Mouse (Mus musculus) lung, embryonic 16.5 days (tissue): ENCODE results near the gene Arhgef6. TPM values are rescaled to one million over a fixed set of nuclear protein-coding genes. Genes with fewer than 3 reads are reported as not detected.

Source experiments
- ATAC-seq: fragments of 200-750 bp; cut with Nextera tagmentation; 2 replicates; pipeline ENCODE4 v1.8.0; 2017; ENCODE audit warnings: low read depth, mild to moderate bottlenecking, moderate library complexity
- H3K27ac ChIP-seq: fragments of 300-500 bp; sonication (generic); 2 replicates; pipeline ENCODE4 v1.5.1; 2014; ENCODE audit warnings: mild to moderate bottlenecking, control low read depth, low read length
- H3K27me3 ChIP-seq: fragments of 300-500 bp; sonication (generic); 2 replicates; pipeline ENCODE4 v1.6.1; 2014; ENCODE audit warnings: low read depth, low read length, mixed read lengths; ENCODE audit not compliant: control insufficient read depth, insufficient read depth
- H3K36me3 ChIP-seq: fragments of 300-500 bp; sonication (generic); 2 replicates; pipeline ENCODE4 v1.6.1; 2014; ENCODE audit warnings: low read length; ENCODE audit not compliant: control insufficient read depth, insufficient read depth
- H3K4me1 ChIP-seq: fragments of 300-500 bp; sonication (generic); replicated peaks from 2 replicates; pipeline ENCODE4 v1.6.1; 2014; ENCODE audit warnings: low read length, mixed read lengths; ENCODE audit not compliant: control insufficient read depth, insufficient read depth
- H3K4me2 ChIP-seq: fragments of 300-500 bp; sonication (generic); 2 replicates; pipeline ENCODE4 v1.6.1; 2014; ENCODE audit warnings: low read depth, low read length, control low read depth
- H3K4me3 ChIP-seq: fragments of 300-500 bp; sonication (generic); 2 replicates; pipeline ENCODE4 v1.5.1; 2014; ENCODE audit warnings: mild to moderate bottlenecking, low read length, control low read depth
- H3K9ac ChIP-seq: fragments of 300-500 bp; sonication (generic); 2 replicates; pipeline ENCODE4 v1.6.1; 2014; ENCODE audit warnings: low read length, control low read depth
- H3K9me3 ChIP-seq: fragments of 300-500 bp; sonication (generic); 2 replicates; pipeline ENCODE4 v1.6.1; 2016; ENCODE audit warnings: low read length; ENCODE audit not compliant: control insufficient read depth
- WGBS: fragments of 180-500 bp; shearing (Covaris S2); extraction: QIAGEN DNeasy Blood & Tissue Kit; methylation state at CpG from one replicate; pipeline ENCODE4 v1.1.7; 2014; 5-methylcytosine and 5-hydroxymethylcytosine counted together
- polyA plus RNA-seq: library from polyadenylated mRNA; unstranded; fragments of >200 nt; fragmentation: Nextera tagmentation; extraction: Ambion mirVana; gene quantifications from 2 replicates; pipeline ENCODE4 v1.2.1, GENCODE M21; 2015

Gene Arhgef6
- polyA plus RNA-seq, 1 experiment from 2014 or later = 26.4 TPM

DNA sequence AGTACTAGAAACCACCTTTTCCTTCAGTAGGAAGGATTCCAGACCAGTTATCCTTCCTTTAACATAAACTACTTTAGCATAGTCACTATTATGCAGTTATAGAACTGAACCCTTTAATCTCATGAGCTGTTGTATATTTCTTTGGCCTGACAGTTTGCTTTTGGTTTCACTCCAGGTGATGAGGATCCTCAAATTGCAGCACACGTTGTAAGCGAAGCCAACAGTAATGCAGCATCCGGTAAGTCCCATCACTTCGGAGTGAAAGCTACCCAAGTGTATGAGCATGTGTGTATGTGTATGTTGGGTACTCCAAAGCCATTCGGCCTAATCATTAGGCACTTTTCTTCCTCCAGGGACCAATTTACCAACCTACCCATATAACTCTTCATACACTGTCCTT lies 119.0 kb downstream of the Arhgef6 start:
- Histone ChIP-seq H3K4me1 (no peaks in the 10 kb centered on the region), H3K27ac (no peak overlapping the region), H3K4me3 (no peak overlapping the region), H3K9me3 (no peaks in the 10 kb centered on the region), H3K36me3 (no peaks in the 10 kb centered on the region), H3K4me2 (no peak overlapping the region), H3K9ac (no peak overlapping the region), H3K27me3 (no peaks in the 10 kb centered on the region)
- no peak for ATAC-seq
- 86% methylated on average over 5 of the region's 5 CpGs for WGBS

DNA sequence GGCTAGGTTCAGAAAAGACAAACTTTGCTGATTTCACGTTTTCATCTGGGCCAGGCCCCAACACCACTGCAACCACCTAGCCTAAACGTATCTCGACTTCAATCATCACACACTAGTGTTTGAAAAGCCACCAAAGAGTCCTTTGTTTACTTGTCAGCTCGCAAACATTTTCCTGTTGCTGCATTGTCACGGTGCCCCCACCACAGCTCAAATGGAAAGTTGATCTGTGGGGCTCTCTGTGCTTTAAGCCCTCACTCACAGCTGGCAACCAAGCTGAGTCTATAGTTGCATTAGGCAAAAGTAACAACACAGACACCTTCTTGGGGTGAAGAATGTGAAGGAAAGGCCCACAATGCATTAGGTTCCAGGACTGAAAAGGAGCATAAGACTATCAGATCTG lies 122.3 kb downstream of the Arhgef6 start:
- Histone ChIP-seq H3K4me1 (no peaks in the 10 kb centered on the region), H3K9me3 (no peaks in the 10 kb centered on the region), H3K4me2 (no peak overlapping the region), H3K9ac (no peak overlapping the region), H3K27ac (no peak overlapping the region), H3K36me3 (no peaks in the 10 kb centered on the region), H3K4me3 (no peak overlapping the region), H3K27me3 (no peaks in the 10 kb centered on the region)
- ATAC-seq = no peak
- WGBS = 52% methylated on average over 5 of the region's 5 CpGs

DNA sequence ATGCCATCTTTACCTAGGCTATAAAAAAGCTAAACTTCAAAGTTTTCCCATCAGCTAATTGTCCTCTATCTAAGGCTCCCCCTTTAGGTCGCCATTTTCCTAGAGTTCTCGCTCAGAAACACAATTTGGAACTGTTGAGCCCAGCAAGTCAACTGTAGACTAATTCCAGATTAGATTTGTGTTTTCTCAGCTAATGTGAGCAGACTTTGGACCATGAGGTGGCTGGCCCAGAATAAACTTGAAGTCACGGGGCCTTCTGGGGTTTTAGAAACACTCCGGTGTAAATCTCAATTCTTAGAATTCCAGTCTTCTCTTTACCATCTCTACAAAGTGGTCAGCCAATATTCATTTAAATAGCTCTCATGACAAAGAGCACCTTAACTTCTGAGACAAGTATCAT lies 123.0 kb downstream of the Arhgef6 start:
- no peaks in the 10 kb centered on the region for H3K27me3 ChIP-seq
- no peak overlapping the region for H3K27ac ChIP-seq
- H3K4me3 ChIP-seq = no peak overlapping the region
- 86% methylated on average over 4 of the region's 4 CpGs for WGBS
- ATAC-seq = no peak
- no peaks in the 10 kb centered on the region for H3K36me3 ChIP-seq
- H3K4me1 ChIP-seq = no peaks in the 10 kb centered on the region
- H3K9ac ChIP-seq = no peak overlapping the region
- H3K9me3 ChIP-seq = no peaks in the 10 kb centered on the region
- H3K4me2 ChIP-seq = no peak overlapping the region

DNA sequence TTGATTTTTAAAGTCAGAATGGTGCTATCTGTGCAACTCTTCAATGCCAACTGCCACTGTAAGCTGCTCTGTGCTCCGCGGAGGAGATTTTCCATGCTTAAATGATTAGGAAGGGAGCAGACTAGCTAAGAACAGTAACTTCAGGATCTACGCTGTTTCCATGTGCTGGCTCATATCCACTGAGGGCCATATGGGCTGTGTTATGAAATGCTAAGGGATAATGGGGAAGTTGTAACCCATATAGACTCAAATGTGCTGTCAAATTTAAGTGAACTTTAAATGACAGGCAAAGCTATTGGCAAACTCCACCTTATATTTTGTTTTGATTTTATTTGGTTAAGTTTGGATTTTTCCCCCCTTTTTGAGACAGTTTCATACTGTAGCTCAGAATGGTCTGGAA lies 125.7 kb downstream of the Arhgef6 start:
- H3K4me2 ChIP-seq = no peak overlapping the region

DNA sequence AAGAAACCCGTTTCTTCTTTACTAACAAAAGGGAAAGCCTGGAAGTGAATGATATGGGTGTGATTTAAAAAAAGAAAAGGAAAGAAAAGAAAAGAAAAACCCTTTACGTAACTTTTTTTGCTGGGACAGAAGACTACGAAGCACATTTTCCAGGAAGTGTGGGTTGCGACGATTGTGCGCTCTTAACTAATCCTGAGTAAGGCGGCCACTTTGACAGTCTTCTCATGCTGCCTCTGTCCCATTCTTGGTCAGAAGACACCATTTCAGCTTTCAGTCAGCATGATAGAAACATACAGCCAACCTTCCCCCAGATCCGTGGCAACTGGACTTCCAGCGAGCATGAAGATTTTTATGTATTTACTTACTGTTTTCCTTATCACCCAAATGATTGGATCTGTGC lies 126.7 kb downstream of the Arhgef6 start, which contains the start of gene Cd40lg:
Cd40lg (plus strand) TSS at position 268 of the 400 bp plus-strand sequence.
- Histone ChIP-seq H3K27ac (no peak within 1 kb of the TSS), H3K9me3 (no peaks in the 10 kb centered on the region), H3K27me3 (no peaks in the 10 kb centered on the region), H3K4me1 (no peaks in the 10 kb centered on the region), H3K36me3 (no peaks in the 10 kb centered on the region), H3K9ac (no peak within 1 kb of the TSS), H3K4me3 (no peak within 1 kb of the TSS), H3K4me2 (no peak within 1 kb of the TSS)
- 82% methylated on average over 9 of the region's 9 CpGs for WGBS
- ATAC-seq = no peak

More for the DNA sequence above, 125.7 kb downstream of the Arhgef6 start:
- ATAC-seq = no peak
- WGBS = 73% methylated on average over 3 of the region's 3 CpGs
- Histone ChIP-seq H3K4me1 (no peaks in the 10 kb centered on the region), H3K27me3 (no peaks in the 10 kb centered on the region), H3K27ac (no peak overlapping the region), H3K4me3 (no peak overlapping the region), H3K9me3 (no peaks in the 10 kb centered on the region), H3K9ac (no peak overlapping the region), H3K36me3 (no peaks in the 10 kb centered on the region)

DNA sequence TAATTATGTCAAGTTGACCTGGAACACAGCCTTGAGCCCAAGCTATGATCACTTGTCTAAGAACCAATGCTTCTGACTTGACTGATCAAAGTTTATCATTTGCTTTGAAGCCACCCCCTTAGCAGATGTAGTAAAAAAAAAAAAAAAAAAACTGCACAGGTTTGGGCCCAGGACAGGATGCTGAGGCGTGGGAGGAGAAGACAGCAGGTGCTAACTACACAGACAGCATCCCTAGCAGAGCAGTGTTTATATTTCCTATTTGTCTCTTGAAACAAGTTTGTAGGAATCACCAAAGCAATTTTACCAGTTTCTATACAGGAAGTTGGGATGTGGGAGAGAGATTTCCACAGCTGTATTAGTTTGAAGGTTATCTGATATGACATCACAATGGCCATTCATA lies 127.9 kb downstream of the Arhgef6 start:
- Histone ChIP-seq H3K4me1 (no peaks in the 10 kb centered on the region), H3K9ac (no peak overlapping the region), H3K4me3 (no peak overlapping the region), H3K36me3 (no peaks in the 10 kb centered on the region), H3K27me3 (no peaks in the 10 kb centered on the region), H3K27ac (no peak overlapping the region), H3K4me2 (no peak overlapping the region), H3K9me3 (no peaks in the 10 kb centered on the region)
- no peak for ATAC-seq
- 50% methylated on average over 1 of the region's 1 CpGs for WGBS

DNA sequence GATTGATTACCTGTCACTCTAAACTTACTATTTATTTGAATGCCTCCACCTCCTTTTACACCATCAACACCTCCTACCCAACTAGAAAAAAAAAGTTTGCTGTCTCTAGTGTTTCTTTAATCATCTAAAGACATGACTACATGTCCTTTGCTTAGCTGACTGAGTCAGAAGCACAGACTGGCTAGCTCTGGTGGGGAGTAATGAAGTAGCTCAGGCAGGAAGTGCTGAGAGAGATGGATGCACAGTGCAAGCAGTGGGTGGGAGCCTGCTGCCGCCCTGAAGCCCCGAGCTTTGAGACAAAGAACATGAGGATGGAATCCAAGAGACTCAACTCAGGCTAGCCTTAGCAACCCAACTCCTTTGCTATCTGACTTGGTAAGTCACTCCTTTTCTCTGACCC lies 138.1 kb downstream of the Arhgef6 start:
- no peaks in the 10 kb centered on the region for H3K36me3 ChIP-seq
- no peak overlapping the region for H3K4me3 ChIP-seq
- H3K4me1 ChIP-seq = no peaks in the 10 kb centered on the region
- no peaks in the 10 kb centered on the region for H3K27me3 ChIP-seq
- H3K9me3 ChIP-seq = no peaks in the 10 kb centered on the region
- ATAC-seq = no peak
- no peak overlapping the region for H3K4me2 ChIP-seq
- WGBS = 62% methylated on average over 2 of the region's 2 CpGs
- H3K9ac ChIP-seq = no peak overlapping the region
- H3K27ac ChIP-seq = no peak overlapping the region

DNA sequence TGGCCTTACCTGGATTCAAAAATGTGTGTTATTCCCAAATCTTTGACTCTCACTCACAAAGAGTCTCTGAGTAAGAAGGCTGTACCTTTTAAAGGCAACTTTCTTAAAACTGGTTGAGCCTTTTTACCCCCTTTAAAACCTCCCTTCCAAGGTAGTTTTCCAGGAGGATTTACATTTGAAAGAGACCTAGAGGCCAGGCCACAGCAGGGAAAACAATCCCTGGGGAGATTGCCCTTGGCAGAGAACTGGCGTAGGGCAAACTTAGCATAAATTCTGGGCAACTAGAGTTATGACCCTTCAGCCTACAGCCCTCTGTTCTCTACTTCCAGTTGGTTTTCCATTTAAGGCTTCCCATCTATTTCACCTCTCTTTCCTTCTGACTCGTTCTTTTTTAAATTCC lies 140.5 kb downstream of the Arhgef6 start:
- Histone ChIP-seq H3K27ac (no peak overlapping the region), H3K4me2 (no peak overlapping the region), H3K4me3 (no peak overlapping the region), H3K36me3 (no peaks in the 10 kb centered on the region), H3K9me3 (no peaks in the 10 kb centered on the region), H3K27me3 (no peaks in the 10 kb centered on the region), H3K9ac (no peak overlapping the region), H3K4me1 (no peaks in the 10 kb centered on the region)
- 45% methylated on average over 2 of the region's 2 CpGs for WGBS
- ATAC-seq = no peak

DNA sequence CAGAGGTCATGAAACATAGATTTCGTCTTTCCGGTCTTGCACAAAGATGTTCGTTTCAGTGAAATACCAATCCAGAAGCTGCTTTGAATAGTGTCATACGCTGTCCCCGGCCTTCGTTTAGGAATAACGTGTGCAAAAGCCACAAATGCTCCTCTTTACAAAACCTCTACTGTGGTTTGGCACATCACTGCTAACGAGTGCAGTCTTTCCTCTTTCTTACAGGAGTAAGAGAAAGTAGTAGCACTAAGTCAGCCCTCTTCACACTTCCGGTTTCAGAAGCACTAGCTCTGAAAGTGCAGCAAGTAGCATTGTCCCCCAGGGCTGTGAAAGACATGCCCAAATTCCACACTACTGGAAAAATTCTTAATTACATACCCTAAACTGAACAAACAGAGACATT lies 142.2 kb downstream of the Arhgef6 start:
- no peaks in the 10 kb centered on the region for H3K4me1 ChIP-seq
- H3K9me3 ChIP-seq = no peaks in the 10 kb centered on the region
- no peak overlapping the region for H3K4me3 ChIP-seq
- 80% methylated on average over 9 of the region's 9 CpGs for WGBS
- no peaks in the 10 kb centered on the region for H3K27me3 ChIP-seq
- no peaks in the 10 kb centered on the region for H3K36me3 ChIP-seq
- no peak for ATAC-seq
- no peak overlapping the region for H3K27ac ChIP-seq
- no peak overlapping the region for H3K9ac ChIP-seq
- no peak overlapping the region for H3K4me2 ChIP-seq

DNA sequence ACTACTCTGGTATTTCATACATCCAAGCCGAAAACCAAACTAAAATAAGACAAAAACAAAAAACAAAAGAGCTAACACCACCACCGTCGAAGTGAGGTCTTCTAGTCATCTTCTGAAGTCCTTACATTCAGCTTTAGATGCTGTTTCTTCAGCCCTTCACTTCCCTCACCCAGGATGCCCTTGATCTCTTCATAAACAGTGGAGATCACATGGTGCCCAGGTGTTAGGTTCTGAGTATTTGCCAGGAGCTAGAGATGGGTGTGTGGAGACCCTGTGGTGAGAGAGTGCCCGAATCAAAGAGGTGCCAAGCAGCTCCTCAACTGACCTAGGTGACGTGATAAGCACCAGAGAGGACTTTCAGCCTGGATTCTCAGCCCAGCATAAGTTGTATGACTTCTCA lies 149.2 kb downstream of the Arhgef6 start:
- H3K9me3 ChIP-seq = no peaks in the 10 kb centered on the region
- no peak for ATAC-seq
- H3K36me3 ChIP-seq = no peaks in the 10 kb centered on the region
- no peak overlapping the region for H3K9ac ChIP-seq
- no peaks in the 10 kb centered on the region for H3K4me1 ChIP-seq
- no peak overlapping the region for H3K4me2 ChIP-seq
- no peak overlapping the region for H3K27ac ChIP-seq
- no peaks in the 10 kb centered on the region for H3K27me3 ChIP-seq
- no peak overlapping the region for H3K4me3 ChIP-seq
- WGBS = 56% methylated on average over 5 of the region's 5 CpGs
